Mouse (Mus musculus): ENCODE results near the gene Trem3. TPM values are rescaled to one million over a fixed set of nuclear protein-coding genes. Genes with fewer than 3 reads are reported as not detected.

Trem3 gene
- polyA plus RNA-seq (2012; rRNA removed) = 0.16 and 0.17 TPM in 2 replicates

DNA sequence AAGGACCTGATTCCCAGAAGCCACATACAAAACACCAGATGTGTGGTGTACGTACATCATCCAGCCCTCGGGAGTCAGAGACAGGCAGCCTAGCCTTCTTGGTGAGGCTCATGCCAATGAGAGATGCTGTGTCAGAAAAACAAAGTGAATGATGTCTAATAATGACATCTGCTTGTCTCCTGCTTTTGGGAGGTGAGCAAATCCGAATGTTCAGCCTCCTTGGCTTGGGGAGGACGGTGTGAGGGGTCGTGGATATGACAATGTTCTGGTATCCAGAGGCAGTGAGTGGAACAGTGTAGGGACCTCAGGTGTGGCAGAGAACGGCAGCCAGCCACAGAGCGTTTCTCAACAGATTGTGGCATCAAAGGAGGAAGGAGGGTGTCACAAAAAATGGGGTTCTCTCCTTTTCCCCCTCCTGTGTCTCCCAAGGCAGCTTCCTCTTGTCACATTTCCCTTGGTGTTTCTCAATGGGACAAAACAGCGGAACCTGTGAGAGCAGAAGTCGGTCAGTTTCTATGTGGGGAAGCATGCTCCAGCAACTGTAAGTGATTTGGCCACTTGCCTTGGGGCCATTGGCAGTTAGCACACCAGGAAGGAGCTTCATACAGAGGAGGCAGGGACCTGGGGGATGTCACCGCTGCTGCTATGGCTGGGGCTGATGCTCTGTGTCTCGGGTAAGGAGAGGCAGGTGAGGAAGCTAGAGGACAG lies at the start of gene Trem3:
Trem3 (plus strand) TSS at position 557 of the 708 bp plus-strand sequence.
- no peak within 1 kb of the TSS for H3K27ac ChIP-seq (ENCODE audit: insufficient read depth, low read depth, low read length)
- H3K27me3 ChIP-seq (ENCODE audit: control insufficient read depth, insufficient read depth, low read length) = no peaks in the 10 kb centered on the region
- WGBS = 75% methylated on average over 11 of the region's 11 CpGs
- TF ChIP-seq CTCF (IDR thresholded peaks at IDR 0.05; ENCODE audit: extremely low read depth, insufficient read length, insufficient replicate concordance, low read depth, low read length) (no peak), POLR2A (IDR thresholded peaks at IDR 0.05; ENCODE audit: low read depth, low read length) (no peak)
- no peak within 1 kb of the TSS for H3K4me3 ChIP-seq (ENCODE audit: low read depth, low read length)
- no peaks in the 10 kb centered on the region for H3K36me3 ChIP-seq (ENCODE audit: control insufficient read depth, insufficient read depth, low read length)
- H3K4me1 ChIP-seq (ENCODE audit: control insufficient read depth, insufficient read depth, insufficient read length, low read length) = no peaks in the 10 kb centered on the region

GRCm38 (mm10) chr17:48203086-48203485 lies 44.5 kb upstream of the Trem3 start:
- H3K4me3 ChIP-seq (ENCODE audit: low read depth, low read length) = no peak overlapping the region
- 94% methylated on average over 12 of the region's 12 CpGs for WGBS
- TF ChIP-seq POLR2A (IDR thresholded peaks at IDR 0.05; ENCODE audit: low read depth, low read length) = no peak
- no peak for TF ChIP-seq CTCF (IDR thresholded peaks at IDR 0.05; ENCODE audit: extremely low read depth, insufficient read length, insufficient replicate concordance, low read depth, low read length)

GRCm38 (mm10) chr17:48212596-48212995 lies 35.0 kb upstream of the Trem3 start:
- Histone ChIP-seq H3K4me3 (ENCODE audit: low read depth, low read length) (no peak overlapping the region), H3K27me3 (ENCODE audit: control insufficient read depth, insufficient read depth, low read length) (no peaks in the 10 kb centered on the region), H3K36me3 (ENCODE audit: control insufficient read depth, insufficient read depth, low read length) (no peaks in the 10 kb centered on the region), H3K4me1 (ENCODE audit: control insufficient read depth, insufficient read depth, insufficient read length, low read length) (no peaks in the 10 kb centered on the region), H3K27ac (ENCODE audit: insufficient read depth, low read depth, low read length) (no peak overlapping the region)
- no peak for TF ChIP-seq CTCF (IDR thresholded peaks at IDR 0.05; ENCODE audit: extremely low read depth, insufficient read length, insufficient replicate concordance, low read depth, low read length)
- WGBS = 95% methylated on average over 12 of the region's 12 CpGs

More at GRCm38 (mm10) chr17:48203086-48203485, 44.5 kb upstream of the Trem3 start:
- Histone ChIP-seq H3K36me3 (ENCODE audit: control insufficient read depth, insufficient read depth, low read length) (no peaks in the 10 kb centered on the region), H3K27ac (ENCODE audit: insufficient read depth, low read depth, low read length) (no peak overlapping the region), H3K4me1 (ENCODE audit: control insufficient read depth, insufficient read depth, insufficient read length, low read length) (no peaks in the 10 kb centered on the region), H3K27me3 (ENCODE audit: control insufficient read depth, insufficient read depth, low read length) (no peaks in the 10 kb centered on the region)

- Histone ChIP-seq H3K36me3 (ENCODE audit: control insufficient read depth, insufficient read depth, low read length) (no peaks in the 10 kb centered on the region), H3K4me3 (ENCODE audit: low read depth, low read length) (no peak overlapping the region), H3K27ac (ENCODE audit: insufficient read depth, low read depth, low read length) (no peak overlapping the region), H3K4me1 (ENCODE audit: control insufficient read depth, insufficient read depth, insufficient read length, low read length) (no peaks in the 10 kb centered on the region), H3K27me3 (ENCODE audit: control insufficient read depth, insufficient read depth, low read length) (no peaks in the 10 kb centered on the region)
- TF ChIP-seq CTCF (IDR thresholded peaks at IDR 0.05; ENCODE audit: extremely low read depth, insufficient read length, insufficient replicate concordance, low read depth, low read length) = no peak
- TF ChIP-seq POLR2A (IDR thresholded peaks at IDR 0.05; ENCODE audit: low read depth, low read length) = no peak
- 80% methylated on average over 5 of the region's 5 CpGs for WGBS
Observed at GRCm38 (mm10) chr17:48213511-48213910, 34.1 kb upstream of the Trem3 start.

- Histone ChIP-seq H3K4me3 (ENCODE audit: low read depth, low read length) (no peak overlapping the region), H3K27me3 (ENCODE audit: control insufficient read depth, insufficient read depth, low read length) (no peaks in the 10 kb centered on the region), H3K36me3 (ENCODE audit: control insufficient read depth, insufficient read depth, low read length) (no peaks in the 10 kb centered on the region), H3K27ac (ENCODE audit: insufficient read depth, low read depth, low read length) (no peak overlapping the region), H3K4me1 (ENCODE audit: control insufficient read depth, insufficient read depth, insufficient read length, low read length) (no peaks in the 10 kb centered on the region)
- TF ChIP-seq CTCF (IDR thresholded peaks at IDR 0.05; ENCODE audit: extremely low read depth, insufficient read length, insufficient replicate concordance, low read depth, low read length) (no peak), POLR2A (IDR thresholded peaks at IDR 0.05; ENCODE audit: low read depth, low read length) (no peak)
- 73% methylated on average over 1 of the region's 1 CpGs for whole genome bisulfite sequencing
Observed at GRCm38 (mm10) chr17:48215429-48215828, 32.1 kb upstream of the Trem3 start.

DNA sequence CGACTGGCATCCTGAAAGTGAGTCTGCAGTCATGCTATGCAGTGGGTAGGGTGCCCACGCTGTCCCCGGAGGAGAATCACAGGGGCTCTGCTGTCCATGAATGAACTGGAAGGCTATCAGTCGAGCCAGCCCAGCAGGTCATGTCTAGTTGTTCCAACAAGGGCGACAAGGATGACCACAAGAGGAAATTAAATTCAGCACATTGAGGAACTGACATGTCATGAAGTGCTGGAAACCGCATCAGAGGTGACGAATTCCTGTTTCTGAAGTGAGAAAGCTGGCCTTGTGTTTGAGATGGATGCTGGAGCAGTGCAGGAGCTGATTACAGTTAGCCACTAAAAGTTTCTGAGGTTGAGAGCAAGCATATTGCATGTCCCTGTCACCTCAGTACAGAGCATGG lies 16.9 kb upstream of the Trem3 start:
- 77% methylated on average over 7 of the region's 7 CpGs for WGBS
- no peak overlapping the region for H3K4me3 ChIP-seq (ENCODE audit: low read depth, low read length)
- no peaks in the 10 kb centered on the region for H3K27me3 ChIP-seq (ENCODE audit: control insufficient read depth, insufficient read depth, low read length)
- no peak for TF ChIP-seq POLR2A (IDR thresholded peaks at IDR 0.05; ENCODE audit: low read depth, low read length)
- no peak for TF ChIP-seq CTCF (IDR thresholded peaks at IDR 0.05; ENCODE audit: extremely low read depth, insufficient read length, insufficient replicate concordance, low read depth, low read length)
- H3K4me1 ChIP-seq (ENCODE audit: control insufficient read depth, insufficient read depth, insufficient read length, low read length) = no peaks in the 10 kb centered on the region
- H3K36me3 ChIP-seq (ENCODE audit: control insufficient read depth, insufficient read depth, low read length) = no peaks in the 10 kb centered on the region
- no peak overlapping the region for H3K27ac ChIP-seq (ENCODE audit: insufficient read depth, low read depth, low read length)

GRCm38 (mm10) chr17:48232518-48232917 lies 15.1 kb upstream of the Trem3 start, which contains the start of gene Trem1:
Gene Trem1, plus strand, starts transcription at chr17:48232768.
- H3K4me3 ChIP-seq (ENCODE audit: low read depth, low read length) = no peak within 1 kb of the TSS
- WGBS = 76% methylated on average over 6 of the region's 6 CpGs
- no peak within 1 kb of the TSS for H3K27ac ChIP-seq (ENCODE audit: insufficient read depth, low read depth, low read length)
- H3K36me3 ChIP-seq (ENCODE audit: control insufficient read depth, insufficient read depth, low read length) = no peaks in the 10 kb centered on the region
- no peaks in the 10 kb centered on the region for H3K27me3 ChIP-seq (ENCODE audit: control insufficient read depth, insufficient read depth, low read length)
- no peaks in the 10 kb centered on the region for H3K4me1 ChIP-seq (ENCODE audit: control insufficient read depth, insufficient read depth, insufficient read length, low read length)
- TF ChIP-seq POLR2A (IDR thresholded peaks at IDR 0.05; ENCODE audit: low read depth, low read length) (no peak), CTCF (IDR thresholded peaks at IDR 0.05; ENCODE audit: extremely low read depth, insufficient read length, insufficient replicate concordance, low read depth, low read length) (no peak)

All from small intestine, adult 2 months (tissue).